Mouse (Mus musculus) ES-E14 (cell line): Measurements from ENCODE around the gene Spata13. TPM values are rescaled to one million over a fixed set of nuclear protein-coding genes. Genes with fewer than 3 reads are reported as not detected.
A peak's percentile ranks its signal among the peaks of the same experiment; 100 is the strongest.

ENCODE experiments used
- DNase-seq: peaks from one replicate; pipeline ENCODE4 v3.0.0-alpha.2; 2013; ENCODE audit warnings: low read depth, low spot score
- H3K27ac ChIP-seq: 2 replicates; pipeline ENCODE4 v1.5.1; 2012; ENCODE audit warnings: low read depth, mild to moderate bottlenecking, low read length, moderate library complexity, mixed read lengths; ENCODE audit not compliant: poor library complexity, insufficient read depth, severe bottlenecking
- H3K36me3 ChIP-seq: 2 replicates; pipeline ENCODE4 v1.6.1; 2012; ENCODE audit warnings: mild to moderate bottlenecking, low read length, moderate library complexity, mixed read lengths; ENCODE audit not compliant: control insufficient read depth, poor library complexity, insufficient read depth, severe bottlenecking
- H3K4me1 ChIP-seq, 2 experiments: fragments of 150-350 bp in 1 of 2; sonication (generic) in 1 of 2; 2 replicates each; pipeline ENCODE4 v1.6.1; 2012; ENCODE audit warnings: low read length in 2 of 2, mild to moderate bottlenecking in 1 of 2, mixed read lengths in 1 of 2; ENCODE audit not compliant: control insufficient read depth in 2 of 2, insufficient read depth in 2 of 2, poor library complexity in 1 of 2
- H3K4me3 ChIP-seq, 2 experiments: fragments of 150-350 bp in 1 of 2; sonication (generic) in 1 of 2; 2 replicates each; pipeline ENCODE4 v1.5.1; 2012; ENCODE audit warnings: low read length in 2 of 2, low read depth in 1 of 2, mild to moderate bottlenecking in 1 of 2, mixed read lengths in 1 of 2; ENCODE audit not compliant: insufficient read depth in 1 of 2, poor library complexity in 1 of 2, severe bottlenecking in 1 of 2
- H3K9ac ChIP-seq: 2 replicates; pipeline ENCODE4 v1.6.1; 2012; ENCODE audit warnings: low read depth, mild to moderate bottlenecking, low read length, mixed read lengths; ENCODE audit not compliant: poor library complexity, insufficient read depth, severe bottlenecking
- H3K9me3 ChIP-seq: fragments of 150-350 bp; sonication (generic); 2 replicates; pipeline ENCODE4 v1.6.1; 2012; ENCODE audit warnings: low read depth, mild to moderate bottlenecking, low read length; ENCODE audit not compliant: control insufficient read depth, insufficient read depth
- CHD2 ChIP-seq: IDR thresholded peaks from 2 replicates; pipeline ENCODE4 v1.6.1; 2014; ENCODE audit warnings: mild to moderate bottlenecking, low read depth, low read length, inconsistent platforms
- HCFC1 ChIP-seq: IDR thresholded peaks from 2 replicates; pipeline ENCODE4 v1.6.1; 2012; ENCODE audit warnings: low read length, inconsistent platforms, borderline replicate concordance; ENCODE audit not compliant: insufficient read depth
- MAFK ChIP-seq: IDR thresholded peaks from 2 replicates; pipeline ENCODE4 v1.6.1; 2014; ENCODE audit warnings: mild to moderate bottlenecking, low read depth, low read length, inconsistent platforms; ENCODE audit not compliant: insufficient read depth
- ZC3H11A ChIP-seq: IDR thresholded peaks from 2 replicates; pipeline ENCODE4 v1.6.1; 2012; ENCODE audit warnings: low read depth, mild to moderate bottlenecking, inconsistent platforms, low read length, borderline replicate concordance
- ZNF384 ChIP-seq: IDR thresholded peaks from 2 replicates; pipeline ENCODE4 v1.6.1; 2012; ENCODE audit warnings: low read depth, low read length, inconsistent platforms
- in situ Hi-C, 2 experiments: fragments of 600-800 bp; cut with MboI; formaldehyde crosslinking; loops; one replicate each; pipeline ENCODE4 v1.15.1; 2025; ENCODE audit warnings: low sequenced_read_pairs in 2 of 2, inconsistent platforms in 1 of 2; ENCODE audit not compliant: unreplicated experiment in 2 of 2
- total RNA-seq: library from RNA; depleted of rRNA; stranded (reverse); fragments of 300-350 nt; gene quantifications from 2 replicates; pipeline ENCODE4 v1.2.3, GENCODE M21; 2012

The Spata13 gene
- total RNA-seq, 1 experiment: 14.9 TPM

GRCm38 (mm10) chr14:60732081-60732480, 98.3 kb downstream of the Spata13 start:
- no peak overlapping the region for H3K9ac ChIP-seq
- H3K27ac ChIP-seq: no peak overlapping the region
- in situ Hi-C loops: no loop called here
- peaks cover 5 to 26% of the 10 kb centered on the region in 2 experiments for H3K4me1 ChIP-seq
- H3K4me3 ChIP-seq: no peak overlapping the region
- peaks cover 2% of the 10 kb centered on the region; the same call in 1 of the 2 replicates for H3K36me3 ChIP-seq
- no peaks in the 10 kb centered on the region for H3K9me3 ChIP-seq
- no peak for DNase-seq
- no peak for TF ChIP-seq HCFC1
- TF ChIP-seq ZNF384: no peak
- TF ChIP-seq ZC3H11A: no peak
- TF ChIP-seq MAFK: no peak
- no peak for TF ChIP-seq CHD2

DNA sequence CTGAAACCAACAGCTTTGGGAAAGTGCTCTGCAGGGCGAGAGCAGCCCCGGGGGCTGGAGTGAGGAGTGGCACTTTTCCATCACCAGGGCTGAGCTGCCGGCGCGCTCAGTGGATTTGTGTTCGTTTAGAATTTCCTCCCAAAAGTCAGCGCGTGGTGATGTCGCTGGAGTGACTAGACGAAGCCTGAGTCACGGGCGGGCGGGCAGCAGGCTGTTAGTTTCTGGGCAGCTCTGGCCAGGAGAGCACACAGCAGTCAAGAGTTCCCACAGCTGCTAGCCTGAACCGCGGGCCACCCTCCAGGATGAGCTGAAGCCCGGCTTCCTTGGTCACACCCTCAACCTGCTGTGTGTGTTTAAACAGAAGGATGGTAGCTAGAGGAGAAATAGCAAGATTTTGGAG, 99.0 kb downstream of the Spata13 start:
- H3K9ac ChIP-seq: peak overlapping the region; percentile 74
- no peaks in the 10 kb centered on the region for H3K9me3 ChIP-seq
- no peak for DNase-seq
- peak overlapping the region; percentile 14 to 50; a peak in 3 of 4 replicates for H3K4me3 ChIP-seq
- H3K27ac ChIP-seq: no peak overlapping the region
- peaks cover 10 to 27% of the 10 kb centered on the region in 2 experiments for H3K4me1 ChIP-seq
- no peak for TF ChIP-seq CHD2
- no peak for TF ChIP-seq MAFK
- TF ChIP-seq ZC3H11A: no peak
- TF ChIP-seq ZNF384: no peak
- no peak for TF ChIP-seq HCFC1
- in situ Hi-C loops: no loop called here
- peaks cover 2% of the 10 kb centered on the region; the same call in 1 of the 2 replicates for H3K36me3 ChIP-seq

- Histone ChIP-seq H3K4me1 (peaks cover 12 to 31% of the 10 kb centered on the region in 2 experiments), H3K36me3 (peaks cover 2% of the 10 kb centered on the region; the same call in 1 of the 2 replicates), H3K9ac (no peak overlapping the region), H3K4me3 (no peak overlapping the region), H3K9me3 (no peaks in the 10 kb centered on the region), H3K27ac (no peak overlapping the region)
- TF ChIP-seq HCFC1 (no peak), MAFK (no peak), ZC3H11A (no peak), ZNF384 (no peak), CHD2 (no peak)
- no peak for DNase-seq
- in situ Hi-C loops: no loop called here
Measured at GRCm38 (mm10) chr14:60733706-60734105, 99.9 kb downstream of the Spata13 start.

DNA sequence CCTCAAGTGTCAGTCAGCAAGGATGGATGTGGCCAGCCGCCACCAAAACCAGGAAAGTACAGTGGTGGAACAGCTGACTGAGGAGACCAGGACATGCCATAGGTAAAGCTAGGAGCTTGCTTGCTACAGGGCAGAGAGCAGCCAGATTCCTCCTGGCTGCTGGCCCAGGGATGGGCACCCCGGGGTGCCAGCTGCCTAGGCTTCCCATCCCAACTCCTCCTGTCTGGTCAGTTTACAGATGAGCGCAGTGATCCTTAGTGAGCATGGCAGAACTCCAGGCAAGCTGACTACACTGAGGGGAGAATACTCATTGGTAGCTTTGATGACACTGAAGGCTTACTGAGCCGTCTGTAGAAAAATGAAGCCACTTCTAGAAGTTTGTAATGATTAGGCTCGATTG, 101.4 kb downstream of the Spata13 start:
- in situ Hi-C loops: no loop called here

More for the DNA sequence above, 101.4 kb downstream of the Spata13 start:
- no peak for TF ChIP-seq MAFK
- TF ChIP-seq HCFC1: no peak
- TF ChIP-seq CHD2: no peak
- TF ChIP-seq ZC3H11A: no peak
- TF ChIP-seq ZNF384: no peak
- H3K4me1 ChIP-seq: peaks cover 14 to 37% of the 10 kb centered on the region in 2 experiments
- no peak for DNase-seq
- no peak overlapping the region for H3K9ac ChIP-seq
- H3K9me3 ChIP-seq: no peaks in the 10 kb centered on the region
- H3K36me3 ChIP-seq: no peaks in the 10 kb centered on the region
- no peak overlapping the region for H3K4me3 ChIP-seq
- no peak overlapping the region for H3K27ac ChIP-seq
